Mouse (Mus musculus): ENCODE data around the gene Drc3. TPM values are rescaled to one million over a fixed set of nuclear protein-coding genes. Genes with fewer than 3 reads are reported as not detected.
A peak's percentile ranks its signal among the peaks of the same experiment; 100 is the strongest.

Drc3 gene
- polyA plus RNA-seq, 1 experiment from 2014 or later = 2.1 TPM

DNA sequence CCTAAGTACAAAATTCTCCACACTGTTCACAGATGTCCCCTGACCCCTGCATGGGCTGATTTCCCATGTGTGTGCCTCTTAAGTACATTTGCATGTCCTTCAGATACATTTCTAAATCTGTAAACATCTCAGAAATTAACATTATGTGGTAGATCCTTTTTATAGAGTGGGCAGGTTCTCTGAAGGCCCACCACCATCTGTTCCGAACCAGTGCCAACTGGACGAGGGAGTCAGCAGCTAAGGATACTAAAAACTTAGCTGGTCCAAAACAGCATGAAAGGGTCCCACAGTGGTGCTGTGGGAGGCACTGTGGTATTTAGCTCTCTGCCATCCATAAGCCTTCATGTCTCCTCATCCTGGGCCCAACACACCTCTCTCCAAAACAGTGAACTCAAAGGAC is 44.0 kb downstream of the Drc3 start:
- Histone ChIP-seq H3K4me2 (ENCODE audit: low read length) (no peak overlapping the region), H3K4me3 (replicated peaks; ENCODE audit: low read depth, low read length) (no peak overlapping the region), H3K4me1 (replicated peaks; ENCODE audit: insufficient read depth, low read length) (no peaks in the 10 kb centered on the region), H3K9ac (ENCODE audit: low read depth, low read length) (no peak overlapping the region), H3K27me3 (ENCODE audit: insufficient read depth, low read length) (no peaks in the 10 kb centered on the region), H3K36me3 (ENCODE audit: insufficient read depth, low read length) (peaks cover 7% of the 10 kb centered on the region; the same call in 1 of the 2 replicates), H3K9me3 (replicated peaks; ENCODE audit: low read length) (no peaks in the 10 kb centered on the region), H3K27ac (no peak overlapping the region)
- WGBS = 83% methylated on average over 2 of the region's 2 CpGs
- no peak for TF ChIP-seq CTCF (IDR thresholded peaks at IDR 0.05; ENCODE audit: low read depth)
- ATAC-seq (replicated peaks; ENCODE audit: low FRiP score, low read depth) = no peak
- DNase-seq (ENCODE audit: low spot score) = no peak

DNA sequence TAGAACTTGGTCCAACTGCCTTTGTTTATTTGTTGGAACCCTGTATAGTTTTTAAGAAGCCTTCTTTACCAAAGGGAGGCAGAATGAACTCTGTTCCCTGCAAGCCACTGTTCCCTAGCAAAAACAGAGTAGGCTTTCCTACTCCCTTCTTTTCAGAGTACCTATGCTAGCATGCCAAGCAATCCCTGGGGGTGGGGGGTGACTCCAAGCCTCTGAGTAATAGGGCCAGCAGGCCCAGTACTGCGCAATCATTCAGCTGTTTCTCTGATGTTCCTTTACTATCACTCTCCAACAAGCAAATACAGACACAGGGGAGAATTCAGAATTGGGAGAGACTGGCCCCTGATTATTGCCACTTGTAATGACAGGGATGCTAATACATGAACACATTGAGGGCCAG is 53.5 kb downstream of the Drc3 start:
- no peak overlapping the region for H3K4me2 ChIP-seq (ENCODE audit: low read length)
- H3K9ac ChIP-seq (ENCODE audit: low read depth, low read length) = no peak overlapping the region
- no peak overlapping the region for H3K27ac ChIP-seq
- WGBS = 94% methylated on average over 1 of the region's 1 CpGs
- H3K36me3 ChIP-seq (ENCODE audit: insufficient read depth, low read length) = peaks cover 32% of the 10 kb centered on the region
- ATAC-seq (replicated peaks; ENCODE audit: low FRiP score, low read depth) (no peak), DNase-seq (ENCODE audit: low spot score) (no peak)
- H3K4me3 ChIP-seq (replicated peaks; ENCODE audit: low read depth, low read length) = no peak overlapping the region
- H3K4me1 ChIP-seq (replicated peaks; ENCODE audit: insufficient read depth, low read length) = no peaks in the 10 kb centered on the region
- no peak for TF ChIP-seq CTCF (IDR thresholded peaks at IDR 0.05; ENCODE audit: low read depth)
- H3K9me3 ChIP-seq (replicated peaks; ENCODE audit: low read length) = no peaks in the 10 kb centered on the region
- H3K27me3 ChIP-seq (ENCODE audit: insufficient read depth, low read length) = no peaks in the 10 kb centered on the region

DNA sequence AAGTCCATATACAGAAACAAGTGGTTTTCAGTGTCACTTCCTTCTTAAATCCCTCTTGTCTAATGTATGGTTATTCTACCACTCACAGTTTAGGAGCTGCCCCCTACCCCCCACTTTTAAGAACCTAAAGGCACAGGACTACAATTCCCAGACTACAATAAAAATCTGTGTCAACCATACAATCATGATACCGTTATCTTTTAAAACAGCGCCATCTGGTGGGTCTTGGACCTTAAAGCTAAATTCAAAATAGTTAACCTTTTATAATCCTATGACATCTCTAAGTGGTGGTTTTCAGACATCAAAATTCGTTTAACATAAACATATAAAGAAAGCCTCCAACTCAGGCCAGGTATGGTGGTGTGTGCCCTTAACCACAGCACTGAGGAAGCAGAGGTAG is 59.0 kb downstream of the Drc3 start:
- Histone ChIP-seq H3K27ac (no peak overlapping the region), H3K9ac (ENCODE audit: low read depth, low read length) (no peak overlapping the region), H3K27me3 (ENCODE audit: insufficient read depth, low read length) (no peaks in the 10 kb centered on the region), H3K4me2 (ENCODE audit: low read length) (no peak overlapping the region), H3K4me1 (replicated peaks; ENCODE audit: insufficient read depth, low read length) (peaks cover 4% of the 10 kb centered on the region; the same call in 1 of the 2 replicates), H3K36me3 (ENCODE audit: insufficient read depth, low read length) (peaks cover 10% of the 10 kb centered on the region), H3K4me3 (replicated peaks; ENCODE audit: low read depth, low read length) (no peak overlapping the region), H3K9me3 (replicated peaks; ENCODE audit: low read length) (no peaks in the 10 kb centered on the region)
- 12% methylated on average over 3 of the region's 3 CpGs for WGBS
- ATAC-seq (replicated peaks; ENCODE audit: low FRiP score, low read depth) (no peak), DNase-seq (ENCODE audit: low spot score) (peak; percentile 93)
- TF ChIP-seq CTCF (IDR thresholded peaks at IDR 0.05; ENCODE audit: low read depth) = peak; percentile 88

DNA sequence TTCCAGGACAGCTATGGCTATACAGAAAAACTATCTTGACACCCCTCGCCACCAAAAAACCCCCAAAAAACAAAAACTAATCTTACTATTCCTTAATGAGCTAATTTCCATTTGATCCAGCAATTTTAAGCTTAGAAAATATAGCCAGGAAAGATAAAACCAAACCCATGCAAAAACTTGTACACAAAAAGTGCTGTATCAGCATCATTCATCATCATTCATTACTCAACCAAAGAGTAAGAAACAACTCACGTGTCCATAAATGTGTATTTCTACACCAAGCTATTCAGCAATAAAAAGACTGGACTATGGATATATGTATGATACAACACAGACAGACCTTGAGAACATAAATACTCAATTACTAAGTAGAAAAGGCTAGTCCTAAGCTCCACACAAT is 59.8 kb downstream of the Drc3 start:
- H3K9me3 ChIP-seq (replicated peaks; ENCODE audit: low read length) = no peaks in the 10 kb centered on the region
- DNase-seq (ENCODE audit: low spot score) (no peak), ATAC-seq (replicated peaks; ENCODE audit: low FRiP score, low read depth) (no peak)
- H3K27ac ChIP-seq = no peak overlapping the region
- no peaks in the 10 kb centered on the region for H3K27me3 ChIP-seq (ENCODE audit: insufficient read depth, low read length)
- peaks cover 6% of the 10 kb centered on the region for H3K36me3 ChIP-seq (ENCODE audit: insufficient read depth, low read length)
- WGBS = 86% methylated on average over 2 of the region's 2 CpGs
- no peak for TF ChIP-seq CTCF (IDR thresholded peaks at IDR 0.05; ENCODE audit: low read depth)
- H3K4me2 ChIP-seq (ENCODE audit: low read length) = no peak overlapping the region
- peaks cover 4% of the 10 kb centered on the region; the same call in 1 of the 2 replicates for H3K4me1 ChIP-seq (replicated peaks; ENCODE audit: insufficient read depth, low read length)
- H3K4me3 ChIP-seq (replicated peaks; ENCODE audit: low read depth, low read length) = no peak overlapping the region
- no peak overlapping the region for H3K9ac ChIP-seq (ENCODE audit: low read depth, low read length)

DNA sequence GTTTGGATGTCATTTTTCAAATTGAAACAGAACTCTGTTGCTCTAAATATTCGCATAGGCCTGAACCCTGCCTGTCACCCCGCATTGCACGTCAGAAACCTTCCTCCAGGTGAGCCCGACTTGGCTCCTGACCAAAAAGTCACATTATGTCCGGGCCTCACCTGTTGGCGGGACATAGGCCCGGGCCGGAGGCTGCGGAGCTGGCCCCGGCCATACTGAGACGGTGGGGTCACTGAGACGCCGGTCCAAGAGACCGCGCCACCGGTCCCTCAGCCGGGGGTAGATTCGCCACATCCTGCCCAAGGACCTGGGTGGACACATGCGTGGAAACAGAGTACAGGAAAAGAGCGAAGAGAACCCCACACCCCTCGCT is 63.4 kb downstream of the Drc3 start:
- ATAC-seq (replicated peaks; ENCODE audit: low FRiP score, low read depth) = peak; percentile 53
- H3K27ac ChIP-seq = peak overlapping the region; percentile 60

DNA sequence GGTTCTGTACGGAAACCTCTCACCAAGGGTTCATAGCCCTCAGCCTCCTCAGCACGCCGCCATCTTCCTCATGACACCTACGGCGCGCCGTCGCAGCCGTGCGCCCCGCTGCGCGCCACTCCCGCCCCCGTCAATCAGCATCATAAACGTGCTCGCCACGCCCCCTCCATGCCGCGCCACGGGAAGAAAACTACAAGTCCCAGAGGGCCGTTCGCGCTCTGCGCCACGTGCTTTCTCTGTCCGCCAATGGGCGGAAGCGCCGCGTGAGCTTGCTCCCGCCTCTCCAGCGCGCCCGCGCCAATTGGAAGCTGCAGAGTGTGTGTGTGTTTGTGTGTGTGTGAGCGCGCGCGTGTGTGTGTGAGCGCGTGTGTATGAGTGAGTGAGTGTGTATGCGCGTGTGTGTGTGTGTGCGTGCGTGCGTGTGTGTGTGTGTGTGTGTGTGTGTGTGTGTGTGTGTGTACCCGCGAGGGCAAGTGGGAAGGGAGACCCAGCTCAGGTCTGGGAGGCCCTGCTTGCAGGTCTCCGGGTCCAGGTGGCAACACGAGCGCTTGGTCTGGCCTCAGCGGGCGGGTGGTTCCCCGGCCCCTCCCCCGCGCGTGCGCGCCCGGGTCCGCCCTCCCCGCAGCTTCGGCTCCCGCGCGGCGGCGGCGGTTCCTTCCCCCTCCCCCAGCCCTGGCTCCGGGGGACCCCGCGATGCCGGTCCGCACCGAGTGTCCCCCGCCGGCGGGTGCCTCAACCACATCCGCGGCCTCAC is 64.0 kb downstream of the Drc3 start, which contains the start of gene Gid4:
Gene Gid4 (plus strand): TSS at position 183 of the 754 bp plus-strand sequence.
- H3K27ac ChIP-seq = peak within 1 kb of the TSS; percentile 88
- no peaks in the 10 kb centered on the region for H3K27me3 ChIP-seq (ENCODE audit: insufficient read depth, low read length)
- H3K4me3 ChIP-seq (replicated peaks; ENCODE audit: low read depth, low read length) = peak within 1 kb of the TSS; percentile 91
- no peak for TF ChIP-seq CTCF (IDR thresholded peaks at IDR 0.05; ENCODE audit: low read depth)
- ATAC-seq (replicated peaks; ENCODE audit: low FRiP score, low read depth) (peak; percentile 95), DNase-seq (ENCODE audit: low spot score) (peak; percentile 99)
- under 1% methylated on average over 69 of the region's 81 CpGs for WGBS
- no peaks in the 10 kb centered on the region for H3K9me3 ChIP-seq (replicated peaks; ENCODE audit: low read length)
- H3K4me2 ChIP-seq (ENCODE audit: low read length) = peak within 1 kb of the TSS; percentile 96
- peaks cover 12% of the 10 kb centered on the region; the same call in 1 of the 2 replicates for H3K4me1 ChIP-seq (replicated peaks; ENCODE audit: insufficient read depth, low read length)
- peak within 1 kb of the TSS; percentile 89 for H3K9ac ChIP-seq (ENCODE audit: low read depth, low read length)
- no peaks in the 10 kb centered on the region for H3K36me3 ChIP-seq (ENCODE audit: insufficient read depth, low read length)

More for the DNA sequence above, 63.4 kb downstream of the Drc3 start:
- Histone ChIP-seq H3K9ac (ENCODE audit: low read depth, low read length) (peak overlapping the region; percentile 64), H3K4me2 (ENCODE audit: low read length) (peak overlapping the region; percentile 57), H3K27me3 (ENCODE audit: insufficient read depth, low read length) (no peaks in the 10 kb centered on the region), H3K36me3 (ENCODE audit: insufficient read depth, low read length) (no peaks in the 10 kb centered on the region), H3K4me1 (replicated peaks; ENCODE audit: insufficient read depth, low read length) (peaks cover 12% of the 10 kb centered on the region; the same call in 1 of the 2 replicates), H3K9me3 (replicated peaks; ENCODE audit: low read length) (no peaks in the 10 kb centered on the region), H3K4me3 (replicated peaks; ENCODE audit: low read depth, low read length) (peak overlapping the region; percentile 91)
- DNase-seq (ENCODE audit: low spot score) = no peak
- no peak for TF ChIP-seq CTCF (IDR thresholded peaks at IDR 0.05; ENCODE audit: low read depth)
- WGBS = under 1% methylated on average over 21 of the region's 21 CpGs
